Comparison of ENCODE assay signal across 10 mouse cellular contexts in genomic region chr7:63444484-63445345, GRCm38 (mm10). TPM values are rescaled to one million over a fixed set of nuclear protein-coding genes. Genes with fewer than 3 reads are reported as not detected.
A peak's percentile ranks its signal among the peaks of the same experiment; 100 is the strongest.
DNase-seq lines count a peak whose midpoint lies in the region; ATAC-seq lines count a peak whose summit lies in the region.
"Had no signal": no experiment of that assay in that cellular context is flagged by ENCODE, and none has a peak within 500 bp of the region (broad histone marks: within the 10 kb centered on the region; RNA-seq: fewer than 3 reads in every experiment).

TSS of gene Otud7a (plus strand) at chr7:63444751.

- no peaks in the 10 kb centered on the region for H3K9me3 ChIP-seq in megakaryocyte, embryonic 14.5 days
- no peaks in the 10 kb centered on the region for H3K9me3 ChIP-seq in limb, embryonic 10.5 days (replicated peaks)

- H3K4me3 ChIP-seq in megakaryocyte, embryonic 14.5 days (replicated peaks) = peak within 1 kb of the TSS; percentile 84
- peak within 1 kb of the TSS; percentile 68 for H3K4me3 ChIP-seq in limb, embryonic 10.5 days

- 0 out of 2 replicates have a peak within 1 kb of the TSS, but pooled peaks have one; percentile 25 for H3K27ac ChIP-seq in limb, embryonic 10.5 days
- H3K27ac ChIP-seq: macrophage had no signal

- ATAC-seq in megakaryocyte, adult 5-6 weeks (ENCODE audit: poor library complexity, severe bottlenecking) = no peak

- no peaks in the 10 kb centered on the region for H3K36me3 ChIP-seq in megakaryocyte, embryonic 14.5 days (replicated peaks; ENCODE audit: low read length)
- no peaks in the 10 kb centered on the region for H3K36me3 ChIP-seq in limb, embryonic 10.5 days

- H3K27me3 ChIP-seq in megakaryocyte, embryonic 14.5 days (replicated peaks) = peaks cover 30% of the 10 kb centered on the region
- H3K27me3 ChIP-seq in limb, embryonic 10.5 days (ENCODE audit: low read depth, poor library complexity, severe bottlenecking) = peaks cover 21% of the 10 kb centered on the region

- 1% methylated on average over 120 of the region's 123 CpGs for WGBS in limb, embryonic 10.5 days

- DNase-seq in embryo, embryonic 10.5 days (ENCODE audit: low spot score) = peak; percentile 82
- peak; percentile 25 to 42 for DNase-seq in heart, adult 18-20 months
- peak; percentile 24 for DNase-seq in kidney, adult 18-20 months
- peak; percentile 81 for DNase-seq in limb, embryonic 10.5 days (ENCODE audit: low spot score)
- peak; percentile 83 for DNase-seq in neural tube, embryonic 10.5 days (ENCODE audit: extremely low spot score, low spot score)
- DNase-seq in thymus, postnatal 36 days = peak; percentile 11 to 18

- H3K4me1 ChIP-seq in megakaryocyte, embryonic 14.5 days = peaks cover 10% of the 10 kb centered on the region
- H3K4me1 ChIP-seq in limb, embryonic 10.5 days = peaks cover 8% of the 10 kb centered on the region

RNA-seq across cellular contexts. Expression of gene Otud7a, which starts in this region (rescaled TPM):
- not detected in 2 replicates for polyA plus RNA-seq in megakaryocyte, embryonic 14.5 days (2012; ENCODE audit: insufficient read depth, low replicate concordance)
- total RNA-seq in megakaryocyte, adult 5-6 weeks (2015) = not detected in 2 replicates
- total RNA-seq in megakaryocyte, adult 5-6 weeks (2017) = not detected in 2 replicates
- total RNA-seq in heart, adult 18-20 months (2021) = not detected
- 0.13 and 0.39 TPM in 2 replicates for polyA plus RNA-seq in limb, embryonic 10.5 days (2016; fragmentation: Nextera tagmentation; extraction: Ambion mirVana)
- total RNA-seq: CH12.LX had no signal
- polyA plus RNA-seq: macrophage had no signal

Comparison
In these comparisons a context has a peak if more than half of its experiments do, and no peak if none do; other contexts are left out.
1. Peak in DNase-seq in heart, adult 18-20 months; RNA of the gene not detected or under 1 TPM.
2. Peak in DNase-seq, H3K4me3 ChIP-seq and H3K27ac ChIP-seq in limb, embryonic 10.5 days; RNA of the gene not detected or under 1 TPM.
3. DNase-seq: peak in every context shown above with its lines; median percentile 83 in neural tube, embryonic 10.5 days; 82 in embryo, embryonic 10.5 days; 81 in limb, embryonic 10.5 days; 34 in heart, adult 18-20 months; 24 in kidney, adult 18-20 months; 14 in thymus, postnatal 36 days.